Mouse (Mus musculus) G1E-ER4 (cell line): Measurements from ENCODE around the gene Ttll4. TPM values are rescaled to one million over a fixed set of nuclear protein-coding genes. Genes with fewer than 3 reads are reported as not detected.

Source experiments
- GATA1 ChIP-seq: IDR thresholded peaks from one replicate; pipeline ENCODE4 v1.8.0; 2012; ENCODE audit warnings: low read length, inconsistent platforms
- polyA plus RNA-seq: library from polyadenylated mRNA; stranded (reverse); fragments of >175 nt; gene quantifications from 2 replicates; pipeline ENCODE4 v1.2.3, GENCODE M21; 2012

The Ttll4 gene
- polyA plus RNA-seq, result 21.4 and 35.0 TPM in 2 replicates

- TF ChIP-seq GATA1, result no peak
Measured at GRCm38 (mm10) chr1:74661448-74662195, at the start of gene Ttll4. Gene Ttll4 (plus strand): TSS chr1:74661745.

DNA sequence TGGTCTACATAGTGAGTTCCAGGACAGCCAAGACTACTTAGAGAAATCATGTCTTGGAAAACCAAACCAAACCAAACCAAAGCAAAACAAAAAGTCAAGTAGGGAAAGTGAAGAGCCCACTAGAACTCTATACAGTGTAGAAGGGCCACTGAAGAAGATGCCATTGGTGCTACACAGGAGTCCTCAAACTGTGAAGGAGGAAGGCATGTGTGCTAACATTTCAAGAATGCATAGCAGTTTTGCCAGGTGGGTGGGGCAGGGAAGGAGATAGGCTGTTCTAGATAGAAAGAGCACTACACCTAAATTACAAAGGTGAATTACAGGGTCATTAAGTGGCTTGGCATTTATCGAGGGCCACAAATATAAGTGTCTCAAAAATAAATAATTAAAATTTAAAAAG is 37.4 kb upstream of the Ttll4 start:
- no peak for TF ChIP-seq GATA1

DNA sequence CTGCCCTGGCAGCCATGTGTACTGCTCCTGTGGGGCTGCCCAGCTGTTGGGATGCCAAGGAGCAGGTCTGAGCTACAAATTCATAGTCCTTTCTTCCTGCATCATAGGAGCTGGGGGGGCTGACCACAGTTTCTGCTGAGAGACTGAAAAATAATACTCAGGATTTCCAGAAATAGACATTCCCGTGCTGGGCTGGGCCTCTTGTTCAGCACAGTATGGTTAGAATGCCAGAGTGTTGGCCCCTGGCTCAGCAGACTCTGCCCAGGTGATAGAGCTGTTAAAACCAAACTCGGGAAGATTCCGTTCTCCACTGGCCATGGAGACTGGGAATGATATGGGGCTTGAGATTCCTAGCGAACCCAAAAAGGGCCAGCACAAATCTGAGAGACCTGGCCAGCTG is 35.5 kb upstream of the Ttll4 start:
- TF ChIP-seq GATA1, result no peak

GRCm38 (mm10) chr1:74628001-74628400 is 33.5 kb upstream of the Ttll4 start:
- TF ChIP-seq GATA1, result no peak

GRCm38 (mm10) chr1:74632734-74633133 is 28.8 kb upstream of the Ttll4 start:
- TF ChIP-seq GATA1, result no peak

- no peak for TF ChIP-seq GATA1
Measured at GRCm38 (mm10) chr1:74643524-74643923, 18.0 kb upstream of the Ttll4 start.

- no peak for TF ChIP-seq GATA1
Measured at GRCm38 (mm10) chr1:74643926-74644325, 17.6 kb upstream of the Ttll4 start.

DNA sequence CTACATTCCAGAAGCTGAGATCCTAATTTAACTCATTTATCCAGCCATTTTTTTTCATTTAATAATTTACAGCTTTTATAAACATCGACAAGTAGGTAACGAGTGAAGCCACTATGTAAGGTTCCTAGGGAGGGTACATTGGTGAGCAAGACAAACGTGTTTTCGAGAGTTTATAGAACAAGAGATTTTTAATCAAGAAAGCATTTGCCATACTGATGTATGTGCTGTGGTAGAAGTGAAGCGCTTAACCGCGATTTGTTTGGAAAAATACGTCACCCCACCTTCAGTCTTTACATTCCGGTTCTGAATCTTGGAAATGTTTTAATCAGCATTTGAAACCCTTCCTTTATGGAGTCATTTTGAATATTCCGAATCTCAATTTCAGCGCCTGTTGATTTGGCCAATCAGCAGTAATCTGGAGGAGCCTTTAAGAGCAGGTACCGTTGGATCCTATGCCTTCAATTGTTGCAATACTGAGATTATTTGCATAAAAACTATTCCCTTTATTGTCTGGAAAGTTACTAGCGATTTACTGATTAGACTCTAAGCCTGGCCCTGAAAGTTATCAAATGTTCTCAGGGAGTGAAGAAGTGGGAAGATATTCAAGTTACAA is 814 bp downstream of the Ttll4 start:
- TF ChIP-seq GATA1, result no peak

DNA sequence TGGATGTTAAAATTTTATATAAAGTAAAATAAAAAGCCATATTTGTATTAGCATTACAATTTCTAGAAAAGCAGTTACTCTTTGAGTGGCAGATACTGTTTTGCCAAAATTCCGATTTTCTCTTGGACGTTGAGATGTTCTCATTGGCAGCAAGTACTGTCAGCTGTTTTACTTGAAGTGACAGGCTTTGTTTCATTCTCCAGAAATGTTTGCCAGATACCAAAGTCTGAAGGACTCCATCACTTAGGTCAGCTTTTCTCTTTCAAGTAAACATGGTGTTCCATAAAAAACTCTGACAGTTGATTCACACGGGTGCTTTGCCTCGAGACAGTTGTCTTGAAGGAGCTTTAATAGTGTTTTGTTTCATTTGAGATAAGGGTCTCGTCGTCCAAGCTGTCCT is 3.6 kb downstream of the Ttll4 start:
- no peak for TF ChIP-seq GATA1

DNA sequence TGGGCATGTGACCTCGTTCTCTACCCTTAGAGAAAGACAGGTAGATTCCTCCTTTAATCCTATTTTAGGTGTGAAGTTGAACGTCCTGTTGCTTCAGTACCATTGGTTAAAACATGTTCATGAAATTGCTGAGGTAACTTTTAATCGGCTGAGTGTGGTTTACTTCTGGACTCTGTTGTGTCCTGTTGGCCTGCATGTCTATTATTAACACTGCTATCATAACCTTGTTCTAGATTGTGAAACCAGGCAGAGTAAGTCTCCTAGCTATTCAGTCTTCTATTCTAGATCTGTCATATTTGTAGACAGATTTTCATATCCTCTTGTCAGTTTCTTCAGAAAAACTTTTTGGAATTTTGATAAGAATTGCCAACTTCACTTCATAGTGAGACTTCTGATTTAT is 6.8 kb downstream of the Ttll4 start:
- no peak for TF ChIP-seq GATA1

DNA sequence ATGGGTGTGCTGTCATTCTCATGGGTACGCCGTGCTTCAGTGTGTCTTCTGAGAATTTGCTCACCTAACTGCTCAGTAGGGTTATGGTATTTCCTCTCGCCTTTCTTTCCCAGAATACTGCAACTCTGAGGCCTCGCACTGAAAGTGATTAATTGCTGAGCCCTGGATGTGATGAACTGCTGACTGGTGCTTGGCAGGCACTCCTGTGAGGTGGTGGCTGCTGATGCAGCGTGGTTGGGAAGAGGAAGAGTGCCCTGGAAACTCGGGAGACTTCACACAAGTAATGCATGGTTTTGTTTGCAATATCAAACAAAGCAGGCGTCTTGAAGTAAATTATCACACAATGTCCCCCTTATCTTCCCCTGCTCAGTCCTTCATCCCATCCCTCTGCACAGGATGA is 11.2 kb downstream of the Ttll4 start:
- TF ChIP-seq GATA1, result no peak

- no peak for TF ChIP-seq GATA1
Measured at GRCm38 (mm10) chr1:74676863-74677262, 15.3 kb downstream of the Ttll4 start.

GRCm38 (mm10) chr1:74677843-74678242 is 16.3 kb downstream of the Ttll4 start:
- TF ChIP-seq GATA1, result no peak

GRCm38 (mm10) chr1:74687131-74687530 is 25.6 kb downstream of the Ttll4 start:
- no peak for TF ChIP-seq GATA1

- no peak for TF ChIP-seq GATA1
Measured at GRCm38 (mm10) chr1:74693891-74694583, 32.5 kb downstream of the Ttll4 start.

- no peak for TF ChIP-seq GATA1
Measured at GRCm38 (mm10) chr1:74695836-74696235, 34.3 kb downstream of the Ttll4 start.

GRCm38 (mm10) chr1:74697416-74697815 is 35.9 kb downstream of the Ttll4 start:
- no peak for TF ChIP-seq GATA1
